Mouse (Mus musculus) midbrain, embryonic 11.5 days (tissue): ENCODE data around the gene D630039A03Rik. TPM values are rescaled to one million over a fixed set of nuclear protein-coding genes. Genes with fewer than 3 reads are reported as not detected.
"Not testable (repeated sequence)": the region's sequence is repeated elsewhere in the genome, so short reads cannot be mapped to it uniquely, and the experiment has no call there.

Experiments
- ATAC-seq: fragments of 200-750 bp; cut with Nextera tagmentation; 2 replicates; pipeline ENCODE4 v1.8.0; 2017; ENCODE audit warnings: moderate TSS enrichment, moderate library complexity; ENCODE audit not compliant: low FRiP score
- DNase-seq: peaks from one replicate; pipeline ENCODE4 v3.0.0; 2015; ENCODE audit warnings: low spot score; ENCODE audit errors: missing footprints
- H3K27ac ChIP-seq: fragments of 300-500 bp; sonication (generic); 2 replicates; pipeline ENCODE4 v1.5.1; 2014; ENCODE audit warnings: low read depth, low read length
- H3K27me3 ChIP-seq: fragments of 300-500 bp; sonication (generic); 2 replicates; pipeline ENCODE4 v1.6.1; 2014; ENCODE audit warnings: mild to moderate bottlenecking, low read length, moderate library complexity, mixed read lengths; ENCODE audit not compliant: control insufficient read depth, insufficient read depth
- H3K36me3 ChIP-seq: fragments of 300-500 bp; sonication (generic); 2 replicates; pipeline ENCODE4 v1.6.1; 2014; ENCODE audit warnings: mild to moderate bottlenecking, low read length, moderate library complexity, mixed read lengths; ENCODE audit not compliant: control insufficient read depth, insufficient read depth
- H3K4me1 ChIP-seq: fragments of 300-500 bp; sonication (generic); 2 replicates; pipeline ENCODE4 v1.6.1; 2014; ENCODE audit warnings: low read length; ENCODE audit not compliant: control insufficient read depth, insufficient read depth
- H3K4me2 ChIP-seq: fragments of 300-500 bp; sonication (generic); 2 replicates; pipeline ENCODE4 v1.6.1; 2014; ENCODE audit warnings: mild to moderate bottlenecking, moderate library complexity
- H3K4me3 ChIP-seq: fragments of 300-500 bp; sonication (generic); 2 replicates; pipeline ENCODE4 v1.5.1; 2014; ENCODE audit warnings: low read depth, low read length
- H3K9ac ChIP-seq: fragments of 300-500 bp; sonication (generic); 2 replicates; pipeline ENCODE4 v1.6.1; 2014; ENCODE audit warnings: low read length
- H3K9me3 ChIP-seq: fragments of 300-500 bp; sonication (generic); 2 replicates; pipeline ENCODE4 v1.6.1; 2016; ENCODE audit warnings: low read length; ENCODE audit not compliant: control insufficient read depth
- WGBS: fragments of 180-500 bp; shearing (Covaris S2); extraction: QIAGEN DNeasy Blood & Tissue Kit; methylation state at CpG from one replicate; pipeline ENCODE4 v1.1.7; 2014; 5-methylcytosine and 5-hydroxymethylcytosine counted together
- polyA plus RNA-seq: library from polyadenylated mRNA; unstranded; fragments of >200 nt; fragmentation: Nextera tagmentation; extraction: Ambion mirVana; gene quantifications from 2 replicates; pipeline ENCODE4 v1.2.1, GENCODE M21; 2014

Gene D630039A03Rik
- polyA plus RNA-seq, 1 experiment from 2014 or later: 0.04 TPM

- Histone ChIP-seq H3K4me3 (no peak overlapping the region), H3K4me2 (no peak overlapping the region), H3K4me1 (no peaks in the 10 kb centered on the region), H3K27ac (no peak overlapping the region), H3K36me3 (no peaks in the 10 kb centered on the region), H3K9me3 (no peaks in the 10 kb centered on the region), H3K9ac (no peak overlapping the region), H3K27me3 (no peaks in the 10 kb centered on the region)
- 0 out of 2 replicates have a peak, but pooled peaks have one; percentile 43 for ATAC-seq
- DNase-seq: peak; percentile 94
- WGBS: 8% methylated on average over 5 of the region's 5 CpGs
Measured at GRCm38 (mm10) chr4:57904211-57904610, 11.9 kb downstream of the D630039A03Rik start.

DNA sequence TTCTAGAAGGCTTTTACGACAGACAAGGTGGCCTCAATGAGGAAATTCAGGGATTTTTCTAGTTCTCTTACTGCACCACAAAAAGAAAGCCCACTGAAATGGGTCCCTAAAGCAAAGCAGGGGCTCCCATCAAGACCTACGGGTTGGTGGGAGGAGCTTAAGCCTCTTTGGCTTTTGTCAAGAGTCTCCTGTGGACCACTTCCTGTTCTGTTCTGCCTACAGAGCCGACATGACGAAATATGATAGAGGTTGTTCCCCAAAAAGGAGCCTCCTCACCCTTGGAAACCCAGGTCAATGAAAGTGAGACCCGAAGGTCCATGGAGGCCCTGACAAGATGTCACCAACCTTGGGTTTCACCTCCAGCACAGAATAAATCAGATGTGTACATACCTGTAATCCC is 13.5 kb downstream of the D630039A03Rik start:
- WGBS: 83% methylated on average over 5 of the region's 5 CpGs
- Histone ChIP-seq H3K9me3 (no peaks in the 10 kb centered on the region), H3K36me3 (no peaks in the 10 kb centered on the region), H3K4me3 (no peak overlapping the region), H3K27ac (no peak overlapping the region), H3K27me3 (no peaks in the 10 kb centered on the region), H3K9ac (no peak overlapping the region), H3K4me1 (no peaks in the 10 kb centered on the region), H3K4me2 (no peak overlapping the region)
- DNase-seq (no peak), ATAC-seq (no peak)

DNA sequence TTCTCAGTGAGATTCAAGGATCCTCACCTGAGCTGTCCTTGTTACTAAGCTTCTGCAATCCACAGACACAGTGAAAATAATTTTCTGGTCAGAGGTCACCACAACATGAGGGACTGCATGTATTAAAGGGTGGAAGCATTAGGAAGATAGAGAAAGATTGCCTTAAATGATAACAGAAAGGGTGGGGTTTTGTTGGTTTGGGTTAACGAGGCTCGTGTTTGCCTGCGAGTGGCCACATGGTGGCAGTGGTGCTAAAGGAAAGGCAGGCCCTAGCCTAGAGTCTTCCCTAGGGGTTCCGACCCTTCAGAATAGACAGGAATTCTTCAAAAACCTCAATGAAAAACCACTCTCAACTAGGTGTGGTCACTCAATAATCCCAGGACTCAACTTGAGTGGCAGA is 14.9 kb downstream of the D630039A03Rik start:
- H3K36me3 ChIP-seq: no peaks in the 10 kb centered on the region
- peak; percentile 47; the same call in 1 of the 2 replicates for ATAC-seq
- H3K27ac ChIP-seq: no peak overlapping the region

DNA sequence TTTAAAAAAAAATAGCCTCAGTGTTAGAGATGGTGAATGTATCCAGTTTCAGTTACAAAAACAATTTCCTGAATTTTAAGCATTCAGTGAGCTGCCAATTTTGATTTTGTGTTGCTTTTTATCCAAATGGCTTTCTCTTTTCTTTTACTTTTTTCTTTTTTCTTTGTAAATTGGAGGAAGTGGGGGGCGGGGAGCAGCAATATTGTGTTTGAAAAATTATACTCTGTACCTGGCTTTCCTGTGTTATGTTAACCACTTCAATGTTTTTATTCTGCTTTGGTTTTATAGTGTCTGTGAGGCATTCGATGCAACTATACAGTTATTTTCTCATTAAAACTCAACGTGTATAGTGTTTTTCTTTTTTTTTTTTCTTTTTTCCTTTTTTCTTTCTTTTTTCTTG is 19.5 kb downstream of the D630039A03Rik start:
- Histone ChIP-seq H3K36me3 (no peaks in the 10 kb centered on the region), H3K4me3 (no peak overlapping the region), H3K4me2 (no peak overlapping the region), H3K9me3 (no peaks in the 10 kb centered on the region), H3K27ac (no peak overlapping the region), H3K27me3 (no peaks in the 10 kb centered on the region), H3K4me1 (peaks cover 9% of the 10 kb centered on the region), H3K9ac (no peak overlapping the region)
- no peak for DNase-seq
- 89% methylated on average over 3 of the region's 3 CpGs for WGBS
- no peak for ATAC-seq

More for the DNA sequence above, 14.9 kb downstream of the D630039A03Rik start:
- no peaks in the 10 kb centered on the region for H3K9me3 ChIP-seq
- no peak overlapping the region for H3K4me3 ChIP-seq
- no peak overlapping the region for H3K9ac ChIP-seq
- no peaks in the 10 kb centered on the region for H3K4me1 ChIP-seq
- DNase-seq: peak; percentile 91
- no peaks in the 10 kb centered on the region for H3K27me3 ChIP-seq
- WGBS: 14% methylated on average over 4 of the region's 4 CpGs
- no peak overlapping the region for H3K4me2 ChIP-seq

- Histone ChIP-seq H3K4me3 (no peak overlapping the region), H3K27me3 (no peaks in the 10 kb centered on the region), H3K4me1 (peaks cover 10% of the 10 kb centered on the region), H3K36me3 (no peaks in the 10 kb centered on the region), H3K9me3 (no peaks in the 10 kb centered on the region), H3K27ac (no peak overlapping the region), H3K4me2 (no peak overlapping the region), H3K9ac (no peak overlapping the region)
- no peak for ATAC-seq
- DNase-seq: no peak
- 62% methylated on average over 6 of the region's 6 CpGs for WGBS
Measured at GRCm38 (mm10) chr4:57895902-57896301, 20.2 kb downstream of the D630039A03Rik start.

- WGBS: 17% methylated on average over 5 of the region's 5 CpGs
- Histone ChIP-seq H3K27me3 (no peaks in the 10 kb centered on the region), H3K4me3 (no peak overlapping the region), H3K27ac (no peak overlapping the region), H3K9ac (no peak overlapping the region), H3K4me1 (peaks cover 10% of the 10 kb centered on the region), H3K36me3 (no peaks in the 10 kb centered on the region), H3K9me3 (no peaks in the 10 kb centered on the region), H3K4me2 (no peak overlapping the region)
- DNase-seq: peak; percentile 86
- 0 out of 2 replicates have a peak, but pooled peaks have one; percentile 52 for ATAC-seq
Measured at GRCm38 (mm10) chr4:57895140-57895539, 21.0 kb downstream of the D630039A03Rik start.

- Histone ChIP-seq H3K27ac (no peak overlapping the region), H3K27me3 (no peaks in the 10 kb centered on the region), H3K9ac (no peak overlapping the region), H3K9me3 (no peaks in the 10 kb centered on the region), H3K36me3 (no peaks in the 10 kb centered on the region), H3K4me1 (peaks cover 10% of the 10 kb centered on the region), H3K4me2 (no peak overlapping the region), H3K4me3 (no peak overlapping the region)
- no peak for DNase-seq
- ATAC-seq: peak; percentile 44; the same call in 1 of the 2 replicates
- WGBS: 69% methylated on average over 10 of the region's 10 CpGs
Measured at GRCm38 (mm10) chr4:57892001-57892586, 24.0 kb downstream of the D630039A03Rik start.

DNA sequence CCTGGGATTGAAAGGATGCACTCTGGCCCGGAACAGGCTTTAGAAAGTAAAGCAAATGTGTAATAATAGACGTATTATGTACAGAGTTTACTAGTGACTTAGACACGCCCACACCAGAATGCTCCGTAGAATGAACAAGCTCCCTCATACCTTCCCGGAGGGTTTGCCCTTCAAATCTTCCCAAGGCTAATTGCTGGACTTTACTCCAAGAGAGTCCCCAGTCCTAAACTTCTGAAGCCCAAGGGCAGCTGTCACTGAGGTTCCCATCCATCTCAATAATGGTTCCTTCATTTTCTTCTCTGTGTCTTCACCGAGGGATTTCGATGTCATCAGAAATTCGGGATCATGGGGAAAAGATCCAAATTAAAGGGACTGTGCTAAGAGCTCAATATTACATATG is 26.3 kb downstream of the D630039A03Rik start:
- Histone ChIP-seq H3K4me2 (no peak overlapping the region), H3K4me1 (peaks cover 9% of the 10 kb centered on the region), H3K27ac (no peak overlapping the region), H3K27me3 (no peaks in the 10 kb centered on the region), H3K9me3 (no peaks in the 10 kb centered on the region), H3K4me3 (no peak overlapping the region), H3K36me3 (no peaks in the 10 kb centered on the region), H3K9ac (no peak overlapping the region)
- ATAC-seq: no peak
- no peak for DNase-seq
- 88% methylated on average over 8 of the region's 8 CpGs for WGBS

GRCm38 (mm10) chr4:57888978-57889377 is 27.1 kb downstream of the D630039A03Rik start:
- H3K27ac ChIP-seq, H3K4me3 ChIP-seq, H3K9ac ChIP-seq, H3K9me3 ChIP-seq, H3K4me2 ChIP-seq, H3K4me1 ChIP-seq, H3K36me3 ChIP-seq, H3K27me3 ChIP-seq, DNase-seq, ATAC-seq: not testable (repeated sequence)
- 89% methylated on average over 1 of the region's 1 CpGs for WGBS
